Mouse (Mus musculus) lung, postnatal 0 days (tissue): ENCODE results near the gene A030003K21Rik.

Experiments used
- CTCF ChIP-seq: IDR thresholded peaks from 2 replicates; pipeline ENCODE4 v1.5.1; 2016; ENCODE audit warnings: antibody characterized with exemption, mild to moderate bottlenecking
- EP300 ChIP-seq: IDR thresholded peaks from 2 replicates; pipeline ENCODE4 v1.6.1; 2016; ENCODE audit warnings: antibody characterized with exemption, mild to moderate bottlenecking, control low read depth

DNA sequence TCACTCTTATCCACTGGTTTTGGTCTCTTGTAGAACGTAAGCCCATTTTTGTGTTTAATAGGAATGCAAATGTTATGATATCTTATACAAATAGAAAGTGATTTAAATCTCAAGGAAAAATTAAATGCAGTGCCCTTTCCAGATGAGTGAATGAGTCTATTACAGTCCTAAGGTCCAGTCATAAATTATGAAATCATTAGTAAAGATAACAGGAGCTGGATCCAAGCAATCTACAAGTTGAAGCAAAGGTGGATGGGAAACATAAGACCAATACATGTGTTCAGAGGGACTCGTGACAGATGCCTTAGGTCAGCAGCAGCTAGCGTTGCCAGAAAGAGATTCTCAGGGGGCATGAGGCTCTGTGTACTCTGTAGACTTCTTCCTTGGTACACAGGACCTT, 48.4 kb upstream of the A030003K21Rik start:
- TF ChIP-seq CTCF (no peak), EP300 (no peak)
